Mouse (Mus musculus): ENCODE results near the gene Fnip1. TPM values are rescaled to one million over a fixed set of nuclear protein-coding genes. Genes with fewer than 3 reads are reported as not detected.
"Not testable (repeated sequence)": the region's sequence is repeated elsewhere in the genome, so short reads cannot be mapped to it uniquely, and the experiment has no call there.

Gene Fnip1
- polyA plus RNA-seq, 1 experiment, result 56.9 TPM

DNA sequence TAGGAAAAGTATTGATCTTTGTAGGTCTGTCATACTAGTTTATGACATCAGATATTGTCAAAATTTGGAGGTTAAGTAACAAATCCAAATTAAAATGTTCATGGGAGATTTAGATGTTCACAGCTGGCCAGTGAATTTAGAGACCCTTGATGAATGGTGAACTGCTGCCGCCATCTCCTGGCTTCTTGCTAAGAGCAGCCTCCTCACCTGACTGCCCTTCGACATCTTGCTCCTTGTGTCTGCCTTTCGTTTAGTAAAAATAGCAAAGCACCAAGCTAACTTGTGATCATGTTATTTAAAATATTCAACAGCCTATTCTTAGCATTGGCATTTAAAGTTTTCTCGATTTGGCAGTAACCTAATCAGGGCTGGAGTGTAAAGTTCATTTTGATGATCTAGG, 15.0 kb upstream of the Fnip1 start:
- no peak overlapping the region for H3K4me3 ChIP-seq (ENCODE audit: insufficient read depth, low read length)
- H3K4me1 ChIP-seq (ENCODE audit: control insufficient read depth, insufficient read depth, low read length), result peaks cover 8% of the 10 kb centered on the region
- H3K27ac ChIP-seq (ENCODE audit: insufficient read depth, low read depth, low read length), result no peak overlapping the region
- TF ChIP-seq CTCF (IDR thresholded peaks at IDR 0.05; ENCODE audit: low read depth, low read length), result no peak
- TF ChIP-seq POLR2A (IDR thresholded peaks at IDR 0.05; ENCODE audit: borderline replicate concordance, low read depth, low read length), result no peak

DNA sequence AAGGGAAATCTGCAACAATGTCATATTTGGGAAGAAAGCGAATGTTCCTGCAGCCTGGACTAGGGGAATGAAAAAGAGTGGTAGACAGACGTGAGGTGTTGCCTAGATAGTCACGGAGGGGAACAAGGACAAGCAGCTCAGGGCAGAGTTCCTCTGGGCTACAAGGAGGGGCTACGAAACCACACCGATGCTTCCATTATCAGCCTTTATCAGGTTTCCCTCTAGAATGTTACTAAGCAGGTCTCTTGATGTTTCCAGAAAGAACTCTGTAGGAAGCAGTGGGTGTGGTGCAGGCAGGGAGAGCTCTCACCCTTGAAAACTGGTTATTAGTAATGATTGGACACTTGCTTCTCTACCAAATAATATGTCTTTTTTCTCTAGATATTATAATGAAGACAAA, 11.7 kb upstream of the Fnip1 start:
- no peak overlapping the region for H3K27ac ChIP-seq (ENCODE audit: insufficient read depth, low read depth, low read length)
- peaks cover 12% of the 10 kb centered on the region for H3K4me1 ChIP-seq (ENCODE audit: control insufficient read depth, insufficient read depth, low read length)
- TF ChIP-seq CTCF (IDR thresholded peaks at IDR 0.05; ENCODE audit: low read depth, low read length), result no peak
- no peak for TF ChIP-seq POLR2A (IDR thresholded peaks at IDR 0.05; ENCODE audit: borderline replicate concordance, low read depth, low read length)
- no peak overlapping the region for H3K4me3 ChIP-seq (ENCODE audit: insufficient read depth, low read length)

DNA sequence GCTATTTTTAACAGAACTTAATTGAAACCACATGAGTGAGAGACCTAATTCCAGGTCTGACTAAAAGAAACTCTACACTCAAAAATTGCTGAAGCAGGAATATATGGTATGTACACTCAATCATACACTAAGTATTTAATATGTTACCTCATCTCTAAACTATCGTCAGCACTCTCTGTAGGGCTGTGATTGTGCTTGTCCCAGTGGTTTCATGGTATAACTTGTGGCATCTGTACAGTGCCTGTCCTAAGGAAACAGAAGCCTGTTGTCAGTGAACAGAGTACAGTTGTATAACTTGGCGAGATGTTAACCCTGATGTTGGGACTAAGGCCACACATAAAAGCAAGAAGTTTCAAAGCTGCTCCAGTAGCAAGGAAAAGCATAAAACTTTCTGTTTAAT, 10.9 kb upstream of the Fnip1 start:
- Histone ChIP-seq H3K4me1 (ENCODE audit: control insufficient read depth, insufficient read depth, low read length) (peaks cover 12% of the 10 kb centered on the region), H3K27ac (ENCODE audit: insufficient read depth, low read depth, low read length) (no peak overlapping the region), H3K4me3 (ENCODE audit: insufficient read depth, low read length) (no peak overlapping the region)
- no peak for TF ChIP-seq CTCF (IDR thresholded peaks at IDR 0.05; ENCODE audit: low read depth, low read length)

- Histone ChIP-seq H3K4me1 (ENCODE audit: control insufficient read depth, insufficient read depth, low read length) (peaks cover 12% of the 10 kb centered on the region), H3K4me3 (ENCODE audit: insufficient read depth, low read length) (peak overlapping the region; percentile 11; the same call in 1 of the 2 replicates), H3K27ac (ENCODE audit: insufficient read depth, low read depth, low read length) (peak overlapping the region; percentile 63)
- TF ChIP-seq CTCF (IDR thresholded peaks at IDR 0.05; ENCODE audit: low read depth, low read length), result no peak
Measured at GRCm38 (mm10) chr11:54427695-54428352, 10.2 kb upstream of the Fnip1 start.

GRCm38 (mm10) chr11:54429224-54429623, 8.8 kb upstream of the Fnip1 start:
- TF ChIP-seq CTCF (IDR thresholded peaks at IDR 0.05; ENCODE audit: low read depth, low read length) (no peak), POLR2A (IDR thresholded peaks at IDR 0.05; ENCODE audit: borderline replicate concordance, low read depth, low read length) (no peak)
- Histone ChIP-seq H3K4me1 (ENCODE audit: control insufficient read depth, insufficient read depth, low read length) (peaks cover 16% of the 10 kb centered on the region), H3K27ac (ENCODE audit: insufficient read depth, low read depth, low read length) (no peak overlapping the region), H3K4me3 (ENCODE audit: insufficient read depth, low read length) (no peak overlapping the region)

DNA sequence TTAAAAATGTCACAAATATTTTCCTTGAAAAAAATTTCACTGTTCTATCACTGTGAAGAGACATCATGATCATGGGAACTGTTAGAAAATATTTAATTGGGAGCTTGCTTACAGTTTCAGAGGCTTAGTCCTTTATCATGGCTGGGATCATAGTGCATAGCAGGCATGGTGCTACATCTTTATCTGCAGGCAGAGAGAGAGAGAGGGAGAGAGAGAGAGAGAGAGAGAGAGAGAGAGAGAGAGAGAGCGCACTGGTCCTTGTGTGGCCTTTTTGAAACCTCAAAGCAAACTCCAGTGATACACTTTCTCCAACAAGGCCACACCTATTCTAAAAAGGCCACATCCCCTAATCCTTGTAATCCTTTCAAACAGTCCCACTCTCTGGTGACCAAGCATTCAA, 2.2 kb upstream of the Fnip1 start:
- TF ChIP-seq POLR2A (IDR thresholded peaks at IDR 0.05; ENCODE audit: borderline replicate concordance, low read depth, low read length) (no peak), CTCF (IDR thresholded peaks at IDR 0.05; ENCODE audit: low read depth, low read length) (no peak)
- Histone ChIP-seq H3K4me3 (ENCODE audit: insufficient read depth, low read length) (no peak overlapping the region), H3K27ac (ENCODE audit: insufficient read depth, low read depth, low read length) (no peak overlapping the region), H3K4me1 (ENCODE audit: control insufficient read depth, insufficient read depth, low read length) (peaks cover 22% of the 10 kb centered on the region)

GRCm38 (mm10) chr11:54437310-54437822, 633 bp upstream of the Fnip1 start:
- Histone ChIP-seq H3K27ac (ENCODE audit: insufficient read depth, low read depth, low read length) (peak overlapping the region; percentile 75), H3K4me1 (ENCODE audit: control insufficient read depth, insufficient read depth, low read length) (peaks cover 29% of the 10 kb centered on the region), H3K4me3 (ENCODE audit: insufficient read depth, low read length) (peak overlapping the region; percentile 71)
- no peak for TF ChIP-seq POLR2A (IDR thresholded peaks at IDR 0.05; ENCODE audit: borderline replicate concordance, low read depth, low read length)
- no peak for TF ChIP-seq CTCF (IDR thresholded peaks at IDR 0.05; ENCODE audit: low read depth, low read length)

GRCm38 (mm10) chr11:54438366-54438781, 375 bp downstream of the Fnip1 start:
- peak overlapping the region; percentile 88 for H3K27ac ChIP-seq (ENCODE audit: insufficient read depth, low read depth, low read length)
- TF ChIP-seq CTCF (IDR thresholded peaks at IDR 0.05; ENCODE audit: low read depth, low read length) (no peak), POLR2A (IDR thresholded peaks at IDR 0.05; ENCODE audit: borderline replicate concordance, low read depth, low read length) (no peak)
- peak overlapping the region; percentile 92 for H3K4me3 ChIP-seq (ENCODE audit: insufficient read depth, low read length)
- peaks cover 35% of the 10 kb centered on the region for H3K4me1 ChIP-seq (ENCODE audit: control insufficient read depth, insufficient read depth, low read length)

- TF ChIP-seq CTCF (IDR thresholded peaks at IDR 0.05; ENCODE audit: low read depth, low read length) (no peak), POLR2A (IDR thresholded peaks at IDR 0.05; ENCODE audit: borderline replicate concordance, low read depth, low read length) (no peak)
- peak overlapping the region; percentile 92 for H3K4me3 ChIP-seq (ENCODE audit: insufficient read depth, low read length)
Measured at GRCm38 (mm10) chr11:54438991-54439690, 1.1 kb downstream of the Fnip1 start.

DNA sequence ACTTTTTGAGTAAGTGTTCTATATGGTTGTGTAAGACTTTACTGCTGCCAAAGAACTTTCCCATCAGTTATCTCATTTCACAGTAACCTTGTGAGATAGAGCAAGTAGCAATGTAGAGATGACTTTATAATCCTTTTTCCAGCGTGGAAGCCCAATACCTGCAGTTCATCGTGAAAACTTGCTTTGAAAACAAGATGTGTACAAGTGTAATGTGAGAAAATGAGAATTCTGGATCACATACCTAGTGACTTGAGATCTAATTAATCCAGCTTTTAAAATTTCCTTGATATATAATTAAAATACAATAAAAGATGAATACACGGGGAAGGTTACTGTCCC, 1.7 kb downstream of the Fnip1 start:
- Histone ChIP-seq H3K4me1 (ENCODE audit: control insufficient read depth, insufficient read depth, low read length) (peaks cover 35% of the 10 kb centered on the region), H3K4me3 (ENCODE audit: insufficient read depth, low read length) (peak overlapping the region; percentile 92), H3K27ac (ENCODE audit: insufficient read depth, low read depth, low read length) (peak overlapping the region; percentile 88)
- TF ChIP-seq CTCF (IDR thresholded peaks at IDR 0.05; ENCODE audit: low read depth, low read length) (no peak), POLR2A (IDR thresholded peaks at IDR 0.05; ENCODE audit: borderline replicate concordance, low read depth, low read length) (no peak)

More at GRCm38 (mm10) chr11:54438991-54439690, 1.1 kb downstream of the Fnip1 start:
- Histone ChIP-seq H3K4me1 (ENCODE audit: control insufficient read depth, insufficient read depth, low read length) (peaks cover 38% of the 10 kb centered on the region), H3K27ac (ENCODE audit: insufficient read depth, low read depth, low read length) (peak overlapping the region; percentile 88)

DNA sequence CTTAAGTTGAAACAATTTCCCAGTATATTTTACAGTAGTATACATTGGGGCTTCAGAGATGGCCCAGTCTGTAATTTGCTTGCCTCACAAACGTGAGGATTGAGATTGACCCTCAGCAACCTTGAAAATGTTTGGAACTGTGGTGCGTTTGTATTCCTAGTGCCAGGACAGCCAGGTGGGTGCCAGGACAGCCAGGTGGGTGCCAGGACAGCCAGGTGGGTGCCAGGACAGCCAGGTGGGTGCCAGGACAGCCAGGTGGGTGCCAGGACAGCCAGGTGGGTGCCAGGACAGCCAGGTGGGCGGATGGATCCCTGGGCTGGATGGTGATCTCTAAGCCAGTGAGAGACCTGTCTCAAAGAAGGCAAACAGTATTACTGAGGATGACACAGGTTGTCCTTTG, 12.8 kb downstream of the Fnip1 start:
- H3K27ac ChIP-seq (ENCODE audit: insufficient read depth, low read depth, low read length); H3K4me3 ChIP-seq (ENCODE audit: insufficient read depth, low read length): not testable (repeated sequence)
- H3K4me1 ChIP-seq (ENCODE audit: control insufficient read depth, insufficient read depth, low read length), result peaks cover 17% of the 10 kb centered on the region

Measured in bone marrow macrophage, adult 2 months (primary cell).